ENCODE assay signal across 8 mouse cellular contexts in the genomic region with DNA sequence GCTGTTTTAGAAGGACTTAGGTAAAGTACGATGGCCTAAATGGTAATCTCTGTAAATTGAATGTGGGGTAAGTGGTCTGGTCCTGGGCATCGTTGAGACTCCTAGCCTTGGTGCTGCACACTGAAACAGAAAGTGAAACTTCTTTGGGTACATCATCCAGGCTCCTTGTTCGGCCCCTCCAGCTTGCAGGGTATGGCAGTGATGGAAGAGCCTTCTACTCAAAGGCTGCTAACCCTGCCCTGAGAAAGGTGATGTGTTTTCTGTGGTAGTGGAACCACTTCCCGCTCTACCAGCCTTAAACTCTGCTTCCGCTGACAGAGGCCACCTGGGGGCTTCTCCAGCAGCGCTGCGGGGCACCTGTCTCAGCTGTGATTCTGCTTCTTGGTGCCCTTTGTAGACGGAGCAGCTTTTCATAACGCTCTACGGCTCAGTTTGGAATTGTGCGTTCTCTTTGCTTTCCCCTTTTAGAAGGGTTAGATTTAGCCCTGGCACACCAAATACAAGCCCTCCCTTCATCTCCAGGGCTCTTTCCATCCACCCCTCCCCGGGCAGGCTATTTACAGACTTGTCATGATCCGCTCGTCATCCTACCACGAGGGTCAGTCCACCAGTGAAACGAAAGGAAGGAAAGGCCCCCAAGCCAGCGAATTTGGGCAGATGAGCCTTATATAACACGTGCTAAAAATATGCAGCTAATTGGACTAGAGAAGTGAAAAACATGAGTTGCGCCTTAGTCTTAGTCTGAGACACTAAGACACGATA.
DNase-seq lines count a peak whose midpoint lies in the region; ATAC-seq lines count a peak whose summit lies in the region.

No protein-coding gene starts in this region.

- no peak overlapping the region for H3K4me3 ChIP-seq in kidney, embryonic 16.5 days (ENCODE audit: low read length)

- no peaks in the 10 kb centered on the region for H3K4me1 ChIP-seq in kidney, embryonic 16.5 days (ENCODE audit: insufficient read depth, low read length)

- WGBS in kidney, embryonic 16.5 days, result 78% methylated on average over 20 of the region's 20 CpGs

- no peaks in the 10 kb centered on the region for H3K9me3 ChIP-seq in kidney, embryonic 16.5 days (ENCODE audit: low read length)

- H3K36me3 ChIP-seq in kidney, embryonic 16.5 days (ENCODE audit: insufficient read depth, low read length), result no peaks in the 10 kb centered on the region

- peak; percentile 55 for DNase-seq in heart, adult 8-10 months (ENCODE audit: low spot score)
- DNase-seq in left cerebral cortex, adult 9 months (ENCODE audit: low spot score in 2 of 2), result peak; percentile 79 to 85
- peak; percentile 89 for DNase-seq in skeletal muscle tissue, adult 2 months (ENCODE audit: low read depth, low spot score)
- no peak for DNase-seq in neural tube, embryonic 10.5 days (ENCODE audit: extremely low spot score, low spot score)
- DNase-seq in kidney, postnatal 4 days, result no peak

- no peaks in the 10 kb centered on the region for H3K27me3 ChIP-seq in kidney, embryonic 16.5 days (ENCODE audit: insufficient read depth, low read length)

- H3K27ac ChIP-seq in kidney, embryonic 16.5 days (ENCODE audit: low read length), result no peak overlapping the region

- ATAC-seq in CD4-positive, CD25-positive, alpha-beta regulatory T cell, adult 4 months, result peak; percentile 81
- peak; percentile 77 for ATAC-seq in activated CD4-positive, CD25-positive, alpha-beta regulatory T cell, adult 4 months
- ATAC-seq in kidney, embryonic 16.5 days (ENCODE audit: low FRiP score, low TSS enrichment), result no peak

- no peak overlapping the region for H3K4me2 ChIP-seq in kidney, embryonic 16.5 days (replicated peaks; ENCODE audit: low read depth, low read length)

- H3K9ac ChIP-seq in kidney, embryonic 16.5 days (replicated peaks; ENCODE audit: low read length), result no peak overlapping the region

Comparison
In these comparisons a context has a peak if more than half of its experiments do, and no peak if none do; other contexts are left out.
1. DNase-seq: peak in heart, adult 8-10 months (single experiment), left cerebral cortex, adult 9 months (2 of 2) and skeletal muscle tissue, adult 2 months (single experiment); none in neural tube, embryonic 10.5 days (single experiment) and kidney, postnatal 4 days (0 of 2).